Mouse (Mus musculus): ENCODE results near the gene Taf5l.

- no peak for TF ChIP-seq CTCF (IDR thresholded peaks at IDR 0.05; ENCODE audit: low read depth)
- no peak for TF ChIP-seq EP300 (IDR thresholded peaks at IDR 0.05; ENCODE audit: low read depth)
Measured at GRCm38 (mm10) chr8:124044421-124044820, 23.2 kb upstream of the Taf5l start.

Measured in liver, postnatal 0 days (tissue).